Mouse (Mus musculus): ENCODE measurements around the gene Dcdc2c. TPM values are rescaled to one million over a fixed set of nuclear protein-coding genes. Genes with fewer than 3 reads are reported as not detected.

Dcdc2c gene
- polyA plus RNA-seq (2016; fragmentation: Nextera tagmentation; extraction: Ambion mirVana), result not detected in 2 replicates

- Histone ChIP-seq H3K4me1 (replicated peaks) (0 out of 2 replicates have a peak, but pooled peaks cover 5% of the 10 kb centered on the region), H3K36me3 (no peaks in the 10 kb centered on the region), H3K27me3 (ENCODE audit: insufficient read depth, poor library complexity, severe bottlenecking) (no peaks in the 10 kb centered on the region), H3K9me3 (no peaks in the 10 kb centered on the region), H3K4me3 (peak within 1 kb of the TSS; percentile 11; the same call in 1 of the 2 replicates), H3K27ac (no peak within 1 kb of the TSS)
- no peak for DNase-seq (ENCODE audit: low spot score)
- WGBS, result 73% methylated on average over 15 of the region's 15 CpGs
These were observed at the start of gene Dcdc2c for GRCm38 (mm10) chr12:28552299-28552698. Gene Dcdc2c, minus strand, starts transcription at chr12:28552399.

DNA sequence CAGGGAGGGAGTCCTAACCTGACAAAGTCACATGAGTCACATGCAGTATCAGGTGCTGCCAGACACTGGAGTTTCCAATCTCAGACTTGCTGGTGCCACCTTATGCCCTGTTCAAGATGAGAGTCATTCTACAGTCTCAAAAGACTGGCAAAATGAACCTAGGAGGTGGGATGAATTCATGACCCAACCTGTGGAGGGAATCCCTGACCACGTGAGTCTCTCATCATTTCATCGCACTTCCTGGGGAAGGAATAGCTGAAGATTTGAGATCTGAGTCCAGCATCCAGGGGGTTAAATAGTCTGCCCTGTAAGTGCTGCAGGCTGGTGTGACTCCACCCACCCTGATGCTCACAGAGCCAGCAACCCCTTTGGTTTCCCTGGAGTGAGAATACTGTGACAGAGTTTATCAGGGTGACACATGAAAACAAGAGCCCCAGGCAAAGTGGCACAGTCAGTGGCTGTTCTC lies 46.4 kb upstream of the Dcdc2c start:
- no peak overlapping the region for H3K4me3 ChIP-seq
- no peaks in the 10 kb centered on the region for H3K36me3 ChIP-seq
- no peak overlapping the region for H3K27ac ChIP-seq
- no peak for DNase-seq (ENCODE audit: low spot score)
- peaks cover 23% of the 10 kb centered on the region for H3K4me1 ChIP-seq (replicated peaks)
- H3K27me3 ChIP-seq (ENCODE audit: insufficient read depth, poor library complexity, severe bottlenecking), result no peaks in the 10 kb centered on the region
- 59% methylated on average over 2 of the region's 2 CpGs for WGBS
- H3K9me3 ChIP-seq, result no peaks in the 10 kb centered on the region

DNA sequence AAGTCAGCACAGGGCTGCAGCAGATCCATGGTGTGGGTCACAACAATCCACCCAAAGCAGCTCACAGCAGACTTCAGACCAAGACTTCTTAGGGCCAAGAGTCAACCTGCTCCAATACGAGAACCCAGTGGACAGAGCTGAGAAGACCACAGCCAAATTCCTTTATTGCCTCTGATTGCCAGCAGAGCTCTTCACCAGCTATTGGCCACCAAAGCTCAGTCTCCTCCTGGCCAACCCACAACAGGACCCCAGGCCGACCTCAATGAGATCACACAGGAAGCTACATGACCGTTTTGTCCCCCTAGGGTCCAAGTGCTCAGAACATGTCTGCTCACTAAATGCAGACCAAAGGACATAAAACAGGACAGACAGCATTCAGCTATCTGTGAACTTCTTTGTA lies 45.9 kb upstream of the Dcdc2c start:
- Histone ChIP-seq H3K9me3 (no peaks in the 10 kb centered on the region), H3K4me1 (replicated peaks) (peaks cover 23% of the 10 kb centered on the region), H3K27ac (no peak overlapping the region), H3K27me3 (ENCODE audit: insufficient read depth, poor library complexity, severe bottlenecking) (no peaks in the 10 kb centered on the region), H3K36me3 (no peaks in the 10 kb centered on the region), H3K4me3 (no peak overlapping the region)
- no peak for DNase-seq (ENCODE audit: low spot score)
- 71% methylated on average over 3 of the region's 3 CpGs for WGBS

DNA sequence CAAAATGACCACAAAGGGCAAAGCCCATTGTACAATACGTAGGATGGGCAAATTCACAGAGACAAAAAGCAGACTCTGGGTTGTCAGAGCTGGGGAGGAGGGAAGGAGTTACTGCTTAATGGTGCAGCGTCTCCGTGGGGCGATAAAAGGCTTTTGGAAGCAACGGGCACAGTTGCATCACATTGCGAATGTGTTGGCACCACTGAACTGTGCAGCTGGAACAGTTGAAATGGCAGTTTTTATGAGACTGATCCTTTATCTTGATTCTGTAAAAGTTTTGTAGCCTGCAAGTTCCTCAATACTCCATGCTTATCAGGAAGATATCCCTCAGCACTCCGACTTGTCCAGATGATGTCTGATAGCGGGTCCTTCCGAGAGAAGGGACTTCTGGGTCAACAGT lies 45.5 kb upstream of the Dcdc2c start:
- H3K4me3 ChIP-seq, result no peak overlapping the region
- WGBS, result 90% methylated on average over 9 of the region's 9 CpGs
- H3K9me3 ChIP-seq, result no peaks in the 10 kb centered on the region
- H3K36me3 ChIP-seq, result no peaks in the 10 kb centered on the region
- H3K27me3 ChIP-seq (ENCODE audit: insufficient read depth, poor library complexity, severe bottlenecking), result no peaks in the 10 kb centered on the region
- H3K27ac ChIP-seq, result no peak overlapping the region
- no peak for DNase-seq (ENCODE audit: low spot score)
- peaks cover 26% of the 10 kb centered on the region for H3K4me1 ChIP-seq (replicated peaks)

DNA sequence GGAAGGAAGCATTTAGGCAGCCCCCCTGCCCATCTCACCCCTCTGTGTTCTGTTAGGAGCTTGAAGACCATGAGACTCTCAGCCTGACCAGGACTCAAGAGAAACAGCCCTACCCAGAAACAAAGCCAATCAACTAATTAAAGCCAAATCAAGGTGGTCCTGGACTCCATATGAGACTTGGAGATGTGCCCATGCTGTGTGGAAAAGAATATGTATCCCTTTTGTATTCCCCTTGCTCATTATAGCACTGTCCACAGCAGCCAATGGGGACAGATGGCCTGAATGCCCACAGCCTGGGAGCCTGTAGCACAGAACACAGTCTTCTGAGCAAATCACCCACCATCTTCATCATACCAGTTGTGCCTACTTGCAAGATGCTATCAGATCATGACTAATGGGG lies 44.7 kb upstream of the Dcdc2c start:
- DNase-seq (ENCODE audit: low spot score), result no peak
- Histone ChIP-seq H3K9me3 (no peaks in the 10 kb centered on the region), H3K27ac (no peak overlapping the region), H3K36me3 (no peaks in the 10 kb centered on the region), H3K4me3 (no peak overlapping the region), H3K27me3 (ENCODE audit: insufficient read depth, poor library complexity, severe bottlenecking) (0 out of 2 replicates have a peak, but pooled peaks cover 3% of the 10 kb centered on the region), H3K4me1 (replicated peaks) (peaks cover 17% of the 10 kb centered on the region)

DNA sequence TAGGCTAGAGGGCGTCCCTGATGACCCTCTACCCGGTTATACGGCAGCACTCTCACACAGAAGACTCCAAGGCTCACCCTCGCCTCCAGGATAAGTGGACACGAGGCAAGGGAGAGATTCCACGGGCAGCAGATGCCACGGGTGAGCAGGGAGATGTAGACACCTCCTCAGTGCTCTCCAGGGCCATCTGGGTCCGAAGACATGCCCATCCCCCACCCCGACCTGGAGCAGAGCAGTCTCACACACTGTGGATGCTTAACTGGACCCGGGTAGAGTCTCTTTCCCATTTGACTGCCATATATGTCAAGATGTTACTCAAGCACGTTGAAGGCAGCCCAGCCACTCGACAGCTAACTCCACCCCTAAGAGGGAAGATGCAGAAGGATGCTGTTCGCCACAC lies 38.2 kb upstream of the Dcdc2c start:
- H3K27me3 ChIP-seq (ENCODE audit: insufficient read depth, poor library complexity, severe bottlenecking), result peaks cover 34% of the 10 kb centered on the region
- H3K4me3 ChIP-seq, result no peak overlapping the region
- no peak for DNase-seq (ENCODE audit: low spot score)
- peaks cover 22% of the 10 kb centered on the region for H3K4me1 ChIP-seq (replicated peaks)
- H3K27ac ChIP-seq, result 0 out of 2 replicates have a peak overlapping the region, but pooled peaks have one; percentile 45
- WGBS, result 53% methylated on average over 13 of the region's 13 CpGs
- H3K36me3 ChIP-seq, result no peaks in the 10 kb centered on the region
- H3K9me3 ChIP-seq, result no peaks in the 10 kb centered on the region

DNA sequence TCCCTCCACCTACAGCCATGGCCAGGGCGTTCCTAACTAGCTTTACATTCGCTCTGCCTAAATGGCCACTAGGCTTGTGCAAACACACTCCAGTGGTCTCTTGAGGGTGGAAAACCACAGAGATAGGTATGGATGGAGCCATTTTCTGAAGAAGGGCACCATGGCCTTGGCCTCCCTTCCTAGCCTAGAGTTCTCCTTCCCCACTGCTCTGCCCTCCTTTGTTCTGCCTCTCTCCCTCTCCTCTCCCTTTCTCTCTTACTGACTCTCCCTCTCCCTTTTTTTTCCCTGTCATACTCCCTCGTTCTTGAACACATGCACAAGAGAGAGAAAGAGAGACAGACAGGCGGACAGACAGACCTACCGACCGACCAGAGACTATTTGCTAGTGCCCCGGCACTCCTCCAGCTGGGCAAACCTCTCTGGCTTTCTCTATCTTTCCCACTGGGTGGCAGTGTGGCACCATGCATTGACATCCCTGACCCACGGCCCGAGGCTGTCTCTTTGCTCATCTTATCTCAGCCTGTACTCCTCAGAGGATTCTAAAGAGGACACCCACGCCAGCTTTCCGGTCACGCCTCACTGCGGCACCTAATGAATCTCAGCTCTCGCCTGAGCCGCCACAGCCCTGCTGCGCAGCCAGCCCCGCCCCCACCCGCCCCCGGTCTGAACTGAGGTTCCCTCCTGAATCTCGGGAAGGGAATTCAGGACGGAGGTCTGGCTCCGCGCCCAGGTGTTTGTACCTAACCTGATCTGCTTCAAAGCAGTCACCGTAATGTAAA lies 37.1 kb upstream of the Dcdc2c start:
- peaks cover 22% of the 10 kb centered on the region for H3K4me1 ChIP-seq (replicated peaks)
- H3K27ac ChIP-seq, result peak overlapping the region; percentile 74
- 10% methylated on average over 24 of the region's 24 CpGs for WGBS
- peak; percentile 82 for DNase-seq (ENCODE audit: low spot score)
- H3K36me3 ChIP-seq, result no peaks in the 10 kb centered on the region
- no peaks in the 10 kb centered on the region for H3K9me3 ChIP-seq
- H3K27me3 ChIP-seq (ENCODE audit: insufficient read depth, poor library complexity, severe bottlenecking), result peaks cover 34% of the 10 kb centered on the region
- peak overlapping the region; percentile 54 for H3K4me3 ChIP-seq

- DNase-seq (ENCODE audit: low spot score), result no peak
- no peak overlapping the region for H3K27ac ChIP-seq
These were observed 35.8 kb upstream of the Dcdc2c start for GRCm38 (mm10) chr12:28587949-28588348.

DNA sequence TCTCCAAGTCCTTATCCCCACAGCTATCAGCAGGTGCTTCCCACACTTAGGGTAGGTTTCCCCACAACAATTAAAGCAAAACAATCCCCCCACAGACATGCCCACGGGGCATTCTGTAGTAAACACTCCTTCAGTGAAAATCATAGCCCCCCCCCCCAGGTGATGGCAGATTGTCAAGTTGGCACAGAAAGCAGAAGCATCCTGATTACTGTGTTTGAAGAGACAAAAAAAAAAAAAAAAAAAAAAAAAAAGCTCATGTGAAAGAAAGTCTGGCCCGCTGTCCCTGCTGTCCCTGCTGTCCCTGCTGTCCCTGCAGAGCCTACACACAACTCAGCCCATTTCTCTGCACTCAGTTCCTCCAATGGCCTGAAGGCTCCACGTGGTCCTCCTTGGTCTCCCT lies 31.8 kb upstream of the Dcdc2c start:
- DNase-seq (ENCODE audit: low spot score), result no peak
- WGBS, result 60% methylated on average over 3 of the region's 3 CpGs
- Histone ChIP-seq H3K9me3 (no peaks in the 10 kb centered on the region), H3K4me3 (no peak overlapping the region), H3K36me3 (no peaks in the 10 kb centered on the region), H3K4me1 (replicated peaks) (0 out of 2 replicates have a peak, but pooled peaks cover 4% of the 10 kb centered on the region), H3K27ac (no peak overlapping the region), H3K27me3 (ENCODE audit: insufficient read depth, poor library complexity, severe bottlenecking) (peaks cover 9% of the 10 kb centered on the region)

More at GRCm38 (mm10) chr12:28587949-28588348, 35.8 kb upstream of the Dcdc2c start:
- WGBS, result 75% methylated on average over 6 of the region's 6 CpGs
- Histone ChIP-seq H3K4me3 (no peak overlapping the region), H3K36me3 (no peaks in the 10 kb centered on the region), H3K9me3 (no peaks in the 10 kb centered on the region), H3K27me3 (ENCODE audit: insufficient read depth, poor library complexity, severe bottlenecking) (peaks cover 34% of the 10 kb centered on the region), H3K4me1 (replicated peaks) (peaks cover 21% of the 10 kb centered on the region)

DNA sequence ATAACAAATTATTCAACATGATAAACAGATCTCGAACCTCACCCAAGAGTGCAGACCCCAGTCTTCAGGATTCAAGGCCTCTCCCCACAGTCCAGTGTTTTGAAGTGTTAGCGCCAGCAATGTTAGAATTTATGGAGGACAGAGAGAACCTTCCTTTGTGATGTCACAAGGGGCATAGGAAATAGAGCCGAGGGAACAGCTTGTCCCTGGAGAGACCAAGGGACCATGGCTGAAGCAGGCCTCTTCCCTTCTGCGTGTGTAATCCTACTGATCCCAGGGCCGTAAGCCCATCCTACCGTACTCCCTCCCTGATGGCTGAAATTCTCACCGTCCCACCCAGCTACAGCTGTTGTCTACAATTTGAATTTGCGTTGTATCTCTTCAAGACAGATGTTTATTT lies 30.2 kb upstream of the Dcdc2c start, which contains the start of gene Allc:
Allc (minus strand) TSS at position 101 of the 400 bp plus-strand sequence.
- H3K27ac ChIP-seq, result no peak within 1 kb of the TSS
- no peak for DNase-seq (ENCODE audit: low spot score)
- H3K36me3 ChIP-seq, result no peaks in the 10 kb centered on the region
- 88% methylated on average over 8 of the region's 8 CpGs for WGBS
- no peaks in the 10 kb centered on the region for H3K4me1 ChIP-seq (replicated peaks)
- H3K9me3 ChIP-seq, result 0 out of 2 replicates have a peak, but pooled peaks cover 2% of the 10 kb centered on the region
- no peak within 1 kb of the TSS for H3K4me3 ChIP-seq
- no peaks in the 10 kb centered on the region for H3K27me3 ChIP-seq (ENCODE audit: insufficient read depth, poor library complexity, severe bottlenecking)

- DNase-seq (ENCODE audit: low spot score), result no peak
- 0 out of 2 replicates have a peak, but pooled peaks cover 2% of the 10 kb centered on the region for H3K9me3 ChIP-seq
- H3K4me1 ChIP-seq (replicated peaks), result no peaks in the 10 kb centered on the region
- whole genome bisulfite sequencing, result 38% methylated on average over 4 of the region's 4 CpGs
- H3K36me3 ChIP-seq, result no peaks in the 10 kb centered on the region
- no peak overlapping the region for H3K4me3 ChIP-seq
- no peaks in the 10 kb centered on the region for H3K27me3 ChIP-seq (ENCODE audit: insufficient read depth, poor library complexity, severe bottlenecking)
- no peak overlapping the region for H3K27ac ChIP-seq
These were observed 26.9 kb upstream of the Dcdc2c start for GRCm38 (mm10) chr12:28579132-28579531.

DNA sequence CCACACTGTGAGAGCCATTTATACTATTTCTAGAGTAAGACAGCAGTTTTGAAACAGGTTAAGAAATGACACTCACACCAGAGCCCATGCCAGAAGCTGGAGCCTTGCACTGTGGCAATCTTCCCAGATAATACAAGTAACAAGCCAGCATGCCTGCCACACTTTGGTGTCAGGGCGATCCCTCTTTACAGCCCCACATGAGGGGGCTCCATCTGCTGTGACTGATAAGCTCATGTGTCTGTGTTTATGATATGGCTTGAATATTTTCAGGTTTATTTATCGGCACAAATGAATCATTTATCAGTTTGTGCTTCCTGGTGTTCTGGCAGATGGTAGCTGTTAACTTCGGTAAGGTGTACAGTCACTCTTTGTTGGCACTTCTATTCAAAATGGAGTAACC lies 25.9 kb upstream of the Dcdc2c start:
- 0 out of 2 replicates have a peak, but pooled peaks cover 5% of the 10 kb centered on the region for H3K9me3 ChIP-seq
- no peak overlapping the region for H3K4me3 ChIP-seq
- WGBS, result 93% methylated on average over 3 of the region's 3 CpGs
- H3K4me1 ChIP-seq (replicated peaks), result no peaks in the 10 kb centered on the region
- no peaks in the 10 kb centered on the region for H3K36me3 ChIP-seq
- H3K27me3 ChIP-seq (ENCODE audit: insufficient read depth, poor library complexity, severe bottlenecking), result no peaks in the 10 kb centered on the region
- no peak overlapping the region for H3K27ac ChIP-seq
- DNase-seq (ENCODE audit: low spot score), result no peak

DNA sequence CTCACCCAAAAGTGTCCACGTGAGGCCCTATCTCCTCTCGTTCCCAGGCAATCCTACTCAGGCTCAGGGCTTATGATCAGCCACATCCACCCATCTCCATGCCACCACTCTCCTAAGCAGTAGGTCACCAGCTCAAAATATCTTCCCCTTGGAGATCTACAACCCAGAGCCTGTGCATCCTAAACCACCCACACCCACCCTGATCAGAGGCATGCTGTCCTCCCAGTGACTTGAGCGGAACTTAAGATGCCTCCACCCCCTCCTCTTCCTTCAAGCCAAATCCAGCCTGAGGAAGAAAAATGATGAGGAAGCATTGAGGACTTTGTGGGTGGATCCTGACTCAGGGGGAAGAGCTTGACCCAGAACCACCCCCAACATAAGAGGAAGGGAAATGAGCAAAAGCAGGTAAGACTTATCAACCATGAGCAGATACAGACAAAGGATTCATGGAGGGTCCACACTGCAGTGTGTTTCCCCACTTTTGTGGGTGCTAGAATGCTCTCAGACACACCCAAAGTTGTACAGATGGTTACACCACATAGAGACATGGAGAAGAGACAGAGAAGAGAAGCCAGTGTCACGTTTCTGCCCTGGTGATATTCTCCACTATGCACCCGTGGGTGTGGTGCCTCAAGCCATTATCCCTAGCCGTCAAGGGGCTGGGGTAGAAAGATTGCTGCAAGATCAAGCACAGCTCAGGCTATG lies 23.3 kb upstream of the Dcdc2c start:
- Histone ChIP-seq H3K4me1 (replicated peaks) (no peaks in the 10 kb centered on the region), H3K9me3 (0 out of 2 replicates have a peak, but pooled peaks cover 5% of the 10 kb centered on the region), H3K27ac (no peak overlapping the region), H3K36me3 (no peaks in the 10 kb centered on the region), H3K27me3 (ENCODE audit: insufficient read depth, poor library complexity, severe bottlenecking) (no peaks in the 10 kb centered on the region), H3K4me3 (no peak overlapping the region)
- WGBS, result 80% methylated on average over 6 of the region's 6 CpGs
- DNase-seq (ENCODE audit: low spot score), result no peak

All from hindbrain, embryonic 10.5 days (tissue).